Mouse (Mus musculus) c-Kit-positive CD71-positive TER-119-positive erythroid progenitor cells, embryonic 14.5 days (primary cell): Measurements from ENCODE around the gene Pde2a.

ENCODE experiments used
- DNase-seq: peaks from one replicate; pipeline ENCODE4 v3.0.0-alpha.2; 2013; ENCODE audit warnings: low spot score

Gene Pde2a

DNA sequence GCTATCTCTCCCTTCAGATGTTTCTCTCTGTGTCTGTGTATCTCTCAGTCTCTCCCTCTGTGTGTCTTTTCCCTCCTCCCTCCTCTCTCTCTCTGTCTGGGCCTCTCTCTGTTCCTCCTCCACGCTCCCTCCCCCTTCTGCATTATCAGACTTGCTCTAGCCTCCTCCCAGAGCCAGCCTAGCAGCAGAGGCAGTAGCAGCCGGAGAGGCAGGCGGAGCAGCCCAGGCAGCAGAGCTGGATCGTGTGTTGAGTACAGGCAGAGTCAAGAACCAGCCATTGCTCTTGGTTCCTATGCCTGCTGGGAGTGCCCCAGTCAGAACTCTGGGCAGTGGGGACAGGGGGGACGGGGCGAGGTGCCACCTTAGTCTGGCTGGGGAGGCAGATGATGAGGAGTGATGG, at the start of gene Pde2a:
TSS of gene Pde2a (plus strand) at position 163 of the 400 bp plus-strand sequence.
- peak; percentile 49 for DNase-seq

DNA sequence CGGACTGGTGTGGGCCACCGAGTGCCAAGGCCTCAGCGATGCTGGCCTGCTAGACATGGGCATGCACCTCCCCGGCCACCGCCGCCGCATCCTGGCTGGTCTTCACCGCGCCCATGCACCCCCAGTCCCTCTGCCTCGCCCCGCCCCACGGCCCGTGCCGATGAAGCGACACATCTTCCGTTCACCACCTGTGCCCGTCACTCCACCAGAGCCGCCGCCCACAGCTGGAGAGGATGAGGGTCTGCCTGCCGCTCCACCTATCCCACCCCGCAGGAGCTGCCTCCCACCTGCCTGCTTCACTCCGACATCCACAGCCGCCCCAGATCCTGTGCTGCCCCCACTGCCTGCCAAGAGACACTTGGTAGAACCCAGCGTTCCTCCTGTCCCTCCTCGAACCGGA, 48.4 kb upstream of the Pde2a start:
- DNase-seq, result no peak

DNA sequence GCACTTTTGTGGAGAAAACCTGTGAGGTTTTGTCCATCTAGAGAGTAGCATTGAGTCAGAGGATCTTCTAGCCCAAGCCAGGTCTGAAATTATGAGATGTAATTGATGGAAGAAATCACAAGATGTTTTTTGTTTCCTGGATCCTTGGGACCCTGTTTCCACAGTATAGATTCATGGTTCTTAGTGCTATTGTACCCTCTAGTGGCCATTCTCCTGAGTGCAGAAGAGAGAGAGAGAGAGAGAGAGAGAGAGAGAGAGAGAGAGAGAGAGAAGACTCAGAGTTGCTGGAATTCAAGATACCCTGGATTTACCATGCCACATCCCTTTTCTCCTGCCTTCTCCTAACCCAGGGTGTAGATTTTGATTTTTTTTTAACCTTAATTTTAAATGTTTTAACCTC, 47.3 kb upstream of the Pde2a start:
- peak; percentile 44 for DNase-seq

DNA sequence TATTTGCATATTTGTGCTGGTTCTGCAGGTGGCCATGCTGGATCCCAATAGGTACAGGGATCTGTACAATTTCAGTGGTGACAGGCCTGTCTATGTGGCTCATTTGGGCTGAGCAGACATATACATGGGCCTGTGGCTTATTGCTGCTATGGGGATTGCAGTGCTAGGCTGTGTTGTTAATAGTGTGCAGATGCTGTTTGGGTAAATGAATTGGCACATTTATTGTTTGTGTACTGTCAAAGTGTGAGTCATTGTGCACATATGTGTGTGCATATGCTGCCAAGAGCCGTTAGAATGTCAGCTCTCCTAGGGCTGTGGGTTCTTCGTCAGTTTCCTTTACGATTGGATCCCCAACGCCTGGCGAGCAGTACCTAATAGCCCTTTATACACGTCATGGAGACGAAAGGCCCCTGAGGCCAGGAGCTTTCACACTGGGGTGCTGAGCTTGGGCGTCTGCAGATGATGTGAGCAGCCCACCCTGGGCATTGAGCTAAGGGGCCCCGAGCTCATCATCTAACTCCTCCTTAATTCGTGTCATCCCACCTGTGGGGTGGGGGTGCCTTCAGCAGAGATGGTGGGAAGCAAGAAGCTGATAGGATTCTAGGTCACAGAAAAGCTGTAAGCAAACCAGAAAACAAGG, 44.7 kb upstream of the Pde2a start:
- no peak for DNase-seq

DNA sequence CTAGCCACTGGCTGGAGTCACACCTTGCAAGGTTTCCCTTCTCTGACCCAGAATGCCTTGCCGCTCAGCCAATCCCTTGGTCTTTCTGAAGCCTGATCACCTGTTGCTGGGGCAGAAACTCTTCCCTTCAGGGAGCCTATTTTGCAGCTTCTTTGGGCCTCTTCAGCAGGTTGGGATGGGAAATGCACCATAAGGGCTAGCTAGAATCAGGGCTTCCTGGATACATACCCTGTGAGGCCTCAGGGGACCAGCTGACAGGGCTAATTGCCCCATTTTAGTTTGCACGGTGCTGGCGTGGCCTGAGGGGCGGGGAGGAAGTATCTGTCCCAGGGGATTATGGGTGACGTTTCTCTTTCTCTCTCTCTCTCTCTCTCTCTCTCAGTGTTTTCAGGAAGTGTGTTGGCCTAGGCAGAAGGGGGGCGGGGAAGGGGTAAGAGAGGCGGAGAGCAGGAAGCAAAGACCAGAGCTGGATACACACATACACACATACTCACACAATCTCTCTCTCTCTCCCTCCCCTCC, 43.7 kb upstream of the Pde2a start:
- peak; percentile 22 for DNase-seq

DNA sequence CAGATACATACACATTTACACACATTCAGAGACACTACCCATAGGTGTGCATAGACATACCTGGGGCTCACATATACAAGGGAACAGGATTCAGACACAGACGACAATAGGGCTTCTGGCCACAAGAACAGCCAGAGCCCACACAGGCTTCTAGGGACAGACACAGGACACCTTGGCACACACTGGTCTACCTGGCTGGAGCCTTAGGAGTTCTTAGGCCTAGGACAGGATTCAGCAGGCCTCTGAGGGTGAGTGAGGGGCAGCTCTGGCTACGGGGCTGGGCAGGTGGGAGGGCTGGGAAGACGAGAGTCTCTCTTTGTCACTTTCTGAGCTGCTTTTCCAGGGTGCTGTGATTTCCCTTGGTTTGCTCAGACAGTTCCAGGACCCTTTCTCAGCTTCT, 43.2 kb upstream of the Pde2a start:
- no peak for DNase-seq

DNA sequence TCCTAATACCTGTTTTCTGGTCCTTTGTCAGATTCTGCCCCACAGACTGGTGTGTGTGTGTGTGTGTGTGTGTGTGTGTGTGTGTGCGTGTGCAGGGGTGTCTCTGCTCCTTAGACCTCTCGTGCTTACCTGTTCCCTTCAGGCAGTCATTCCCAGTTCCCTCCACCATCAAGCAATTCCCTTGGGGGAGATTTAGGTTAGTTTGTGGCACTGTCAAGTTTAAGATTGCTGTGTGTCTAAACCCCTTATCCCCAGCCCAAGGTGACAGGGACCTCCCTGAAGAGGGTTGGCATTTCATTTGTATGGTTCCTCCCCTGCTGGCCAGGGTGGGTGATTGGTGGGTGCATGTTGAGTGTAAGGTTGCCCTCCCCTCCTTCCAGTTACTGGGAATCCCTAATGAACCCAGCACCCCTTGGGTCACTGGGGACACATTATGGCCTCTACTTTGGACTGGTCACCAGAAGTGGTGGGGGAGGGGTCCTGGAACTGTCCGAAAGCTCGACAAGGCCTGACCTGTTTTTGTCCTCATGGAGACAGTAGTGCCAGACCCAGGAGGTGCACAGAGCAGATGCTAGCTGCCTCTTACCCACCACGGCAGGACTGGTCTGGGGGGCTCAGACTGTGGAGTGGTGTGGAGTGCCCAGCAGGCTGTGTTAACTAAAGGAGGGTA, 42.6 kb upstream of the Pde2a start:
- no peak for DNase-seq

DNA sequence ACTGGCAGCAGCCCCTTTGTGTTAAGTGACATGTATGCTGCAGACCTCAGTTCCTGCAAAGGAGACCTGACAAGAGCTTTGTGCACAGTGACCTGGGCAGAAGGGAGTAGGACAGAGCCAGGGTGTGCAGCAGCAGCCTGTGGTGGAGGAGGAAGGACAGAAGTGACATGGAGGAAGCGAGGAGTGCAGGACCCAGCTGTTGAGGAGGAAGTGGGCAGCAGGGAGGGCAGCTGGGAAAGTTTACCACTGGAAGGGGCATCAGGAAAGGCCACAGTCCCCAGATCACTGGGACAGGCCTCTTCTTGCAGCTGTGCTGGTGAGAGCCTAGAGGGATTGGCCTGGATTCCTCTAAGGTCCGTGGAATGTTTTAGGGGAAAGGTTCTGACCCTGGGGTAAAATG, 41.8 kb upstream of the Pde2a start:
- no peak for DNase-seq

DNA sequence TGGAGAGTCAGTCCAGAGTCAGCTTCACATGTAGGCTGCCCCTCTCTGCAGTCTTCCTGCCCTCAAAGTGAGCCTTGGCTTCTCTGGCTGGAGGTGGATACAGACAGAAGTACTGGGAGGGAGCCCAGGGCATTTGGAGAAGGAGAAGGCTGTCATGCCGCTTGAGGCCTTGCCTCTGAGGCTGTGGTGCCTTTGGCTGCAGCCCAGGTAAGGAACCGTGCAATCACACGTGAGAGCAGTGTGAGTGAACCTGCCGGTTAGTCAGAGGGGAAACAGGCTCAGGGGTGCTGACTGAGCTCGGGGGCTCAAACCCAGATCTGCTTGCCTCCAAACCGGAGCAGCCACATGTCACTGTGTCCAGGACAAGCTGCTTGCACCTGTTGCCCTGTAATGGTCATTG, 40.0 kb upstream of the Pde2a start:
- DNase-seq, result no peak

DNA sequence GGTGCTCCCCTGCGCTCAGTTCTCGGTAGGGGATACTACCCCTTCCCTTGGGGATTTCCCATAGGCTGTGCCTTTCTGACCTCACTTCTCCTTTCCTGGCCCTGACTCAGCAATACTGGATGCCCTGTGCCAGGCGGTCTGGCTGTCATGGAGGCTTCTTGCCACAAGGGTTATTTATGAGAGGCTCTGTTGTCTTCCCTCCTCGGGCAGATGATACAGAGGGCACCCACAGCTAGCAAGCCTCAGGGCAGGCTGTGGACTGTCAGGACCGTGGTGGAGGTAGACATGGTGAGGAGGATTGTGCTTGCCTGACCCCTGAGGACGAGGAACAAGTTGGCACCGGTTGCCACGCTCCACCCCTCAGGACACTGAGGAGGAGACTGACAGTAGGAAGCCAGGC, 39.1 kb upstream of the Pde2a start:
- DNase-seq, result no peak

DNA sequence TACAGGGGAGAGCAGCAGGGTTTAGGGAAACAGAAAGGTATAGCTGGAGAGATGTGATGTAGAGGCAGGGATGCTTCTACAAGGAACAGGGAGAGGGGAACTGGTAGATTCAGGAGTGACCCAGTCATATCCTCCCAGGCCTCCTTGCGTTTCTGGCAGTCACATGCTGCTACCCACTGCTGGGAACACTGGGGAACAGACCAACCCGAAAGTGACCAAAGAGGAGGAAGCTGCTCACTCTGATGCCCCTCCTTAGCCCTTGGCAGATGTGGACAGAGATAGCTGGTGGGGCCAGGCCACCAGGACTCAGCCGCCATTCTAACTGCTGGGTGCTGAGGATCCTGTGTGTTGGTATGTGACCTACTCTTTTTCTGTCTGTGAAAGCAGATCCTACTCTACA, 37.7 kb upstream of the Pde2a start:
- DNase-seq, result no peak

DNA sequence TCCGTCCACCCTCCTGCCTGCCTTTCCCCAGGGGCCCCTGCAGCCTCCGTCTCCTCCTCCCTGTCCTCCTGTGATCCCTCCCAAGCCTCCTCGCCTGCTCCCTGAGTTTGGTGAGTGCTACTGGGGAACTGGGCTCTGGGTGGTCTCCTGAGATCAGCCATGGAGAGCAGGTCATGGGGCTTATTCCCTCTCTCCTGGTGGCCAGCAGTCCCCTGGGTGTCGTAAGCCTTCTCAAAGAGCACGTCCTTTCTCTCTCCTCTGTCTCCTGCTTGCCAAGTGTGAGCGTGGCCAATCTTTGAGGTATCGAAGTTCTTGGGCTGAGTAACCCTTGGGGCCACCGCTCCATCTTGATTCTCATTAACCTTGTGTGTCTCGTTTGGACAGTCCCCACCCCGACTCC, 36.6 kb upstream of the Pde2a start:
- DNase-seq, result no peak

DNA sequence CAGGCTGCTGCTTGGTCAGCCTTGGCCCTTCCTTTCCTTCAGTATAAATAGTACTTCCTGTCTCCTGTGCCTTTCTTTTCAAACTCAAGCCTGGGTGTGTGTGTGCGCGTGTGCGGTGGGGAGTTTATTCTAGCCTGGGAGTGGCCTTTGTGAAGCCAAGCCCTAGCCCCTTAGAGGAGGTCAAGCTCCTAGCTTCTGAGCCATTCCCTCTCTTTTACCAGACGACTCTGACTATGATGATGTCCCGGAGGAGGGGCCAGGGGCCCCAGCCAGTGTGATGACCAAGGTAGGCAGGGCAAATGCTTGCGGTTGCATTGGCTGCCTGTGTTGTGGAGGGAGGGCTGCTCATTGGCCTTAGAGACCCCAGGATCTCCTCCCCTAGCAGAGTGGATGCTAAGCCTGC, 36.2 kb upstream of the Pde2a start:
- no peak for DNase-seq

DNA sequence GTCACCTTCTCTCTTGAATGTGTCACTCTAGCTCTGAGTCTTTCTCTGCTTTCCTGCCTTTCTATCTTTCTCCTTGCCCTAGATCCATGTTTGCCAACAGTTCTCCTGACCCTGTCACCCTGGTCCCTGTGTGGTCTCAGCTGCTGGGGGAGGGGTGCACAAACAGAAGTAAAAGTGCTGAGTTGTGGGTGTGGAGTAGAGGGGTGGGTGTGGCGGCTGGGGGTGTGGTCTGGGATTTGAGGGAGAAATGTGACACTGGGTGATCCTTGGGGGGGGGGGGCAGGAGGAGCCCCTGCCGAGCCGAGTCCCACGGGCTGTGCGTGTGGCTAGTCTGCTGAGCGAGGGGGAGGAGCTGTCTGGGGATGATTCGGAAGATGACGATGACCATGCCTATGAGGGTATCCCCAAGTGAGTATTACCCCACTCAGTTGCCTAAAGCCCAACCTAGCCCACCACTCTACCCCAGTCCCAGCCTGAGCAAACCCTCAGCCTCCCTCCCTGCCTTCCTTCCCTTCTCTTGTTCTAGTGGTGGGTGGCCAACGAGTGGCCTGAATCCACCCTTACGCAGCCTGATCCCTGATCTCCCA, 35.5 kb upstream of the Pde2a start:
- no peak for DNase-seq

DNA sequence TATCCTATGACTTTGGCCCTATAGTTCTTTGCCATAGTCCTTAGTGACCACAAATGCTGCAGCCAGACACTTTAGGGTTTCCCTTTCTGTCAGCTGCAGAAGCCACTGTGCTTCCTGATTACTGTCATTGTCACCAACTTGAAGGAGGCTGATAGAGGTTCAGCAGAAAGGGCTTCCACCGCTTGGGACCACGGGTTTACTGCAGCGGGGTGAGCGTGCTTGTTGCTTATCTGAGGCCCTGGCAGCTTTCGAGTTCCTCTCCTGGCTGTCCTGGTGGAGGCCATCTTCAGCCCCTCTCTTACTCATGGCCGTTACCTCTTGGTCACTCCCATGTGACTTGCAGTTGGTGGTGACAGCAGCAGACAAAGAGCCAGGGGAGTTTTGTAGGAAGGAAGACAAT, 32.2 kb upstream of the Pde2a start:
- no peak for DNase-seq

DNA sequence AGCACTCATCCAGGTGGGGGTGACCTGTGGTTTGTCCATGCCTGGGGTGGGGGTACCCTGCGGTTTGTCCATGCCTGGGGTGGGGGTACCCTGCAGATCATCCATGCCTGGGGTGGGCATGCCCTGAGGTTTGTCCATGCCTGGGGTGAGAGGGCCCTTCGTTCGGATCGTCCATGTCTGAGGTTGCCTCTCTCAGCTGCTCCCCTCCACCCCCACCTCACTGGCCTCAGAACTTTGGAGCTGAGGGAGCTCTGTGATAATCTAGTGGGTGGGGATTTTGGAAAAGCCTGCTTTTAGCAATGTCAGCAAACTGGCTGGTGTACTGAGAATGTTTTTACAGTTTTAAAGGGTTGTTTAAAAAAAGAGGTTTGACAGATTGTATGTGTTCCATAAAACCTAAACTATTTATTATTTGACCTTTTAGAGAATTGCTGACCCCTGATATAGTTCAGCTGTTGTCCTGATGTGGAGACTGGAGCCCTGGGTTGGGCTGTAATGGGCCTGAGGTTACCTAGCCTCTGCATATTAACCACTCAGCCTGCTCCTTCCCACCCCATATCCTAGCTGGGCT, 29.5 kb upstream of the Pde2a start:
- DNase-seq, result no peak

DNA sequence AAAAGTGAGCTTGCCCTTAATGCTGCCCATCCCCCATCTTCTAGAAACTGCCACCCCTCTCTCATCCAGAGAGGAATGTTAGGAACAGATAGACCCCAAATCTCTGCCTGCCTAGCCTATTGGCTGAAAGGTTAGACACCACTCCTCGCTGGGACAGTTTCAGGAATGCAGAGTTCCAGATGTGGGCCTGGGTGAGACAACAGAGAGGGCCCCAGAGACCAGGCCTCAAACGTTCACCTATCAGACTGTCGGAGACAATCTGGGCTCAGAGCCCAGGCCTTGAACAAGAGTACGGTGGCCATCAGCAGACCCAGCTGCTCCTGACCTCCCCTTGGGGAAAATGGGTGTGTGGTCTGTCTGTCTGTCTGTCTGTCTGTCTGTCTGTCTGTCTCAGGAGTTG, 28.5 kb upstream of the Pde2a start:
- DNase-seq, result no peak

DNA sequence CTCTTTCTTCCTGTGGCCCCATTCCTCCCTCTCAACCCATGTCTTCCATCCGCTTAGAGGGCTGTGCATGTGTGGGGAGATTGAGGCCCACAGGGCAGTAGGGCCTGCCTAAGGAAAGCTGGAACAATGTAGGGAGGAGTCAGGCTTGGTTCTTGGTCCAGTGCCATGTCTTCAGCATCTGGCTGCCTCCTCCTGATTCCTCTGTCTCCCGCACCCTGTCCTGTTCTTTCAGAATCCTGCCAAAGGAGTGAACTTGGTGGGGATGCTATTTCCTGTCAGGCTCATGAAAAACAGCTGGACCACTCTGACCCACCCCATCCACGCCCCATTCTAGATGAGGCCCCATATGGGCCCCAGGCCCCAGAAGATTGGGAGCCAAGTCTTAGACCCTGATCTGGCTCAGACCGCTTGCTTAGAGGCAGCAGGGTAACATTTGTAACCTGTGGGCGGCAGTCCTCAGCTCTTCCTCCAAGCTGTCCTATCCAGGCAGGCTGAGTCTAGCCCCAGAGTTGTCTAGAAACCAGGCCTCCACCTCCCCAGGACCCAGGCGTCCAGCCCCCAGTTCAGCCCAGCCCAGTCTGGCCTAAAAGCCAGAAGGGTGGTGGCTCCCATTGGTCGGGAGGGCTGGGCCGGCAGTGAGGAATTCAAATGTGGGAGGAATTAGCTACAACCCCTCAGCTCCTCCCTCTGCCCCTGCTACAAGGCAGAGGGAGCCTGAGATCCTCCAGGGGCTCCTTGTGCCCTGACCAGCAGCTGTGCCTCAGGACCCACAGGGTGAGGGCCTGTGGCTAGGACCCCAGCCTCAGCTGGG, 27.6 kb upstream of the Pde2a start:
- DNase-seq, result no peak

DNA sequence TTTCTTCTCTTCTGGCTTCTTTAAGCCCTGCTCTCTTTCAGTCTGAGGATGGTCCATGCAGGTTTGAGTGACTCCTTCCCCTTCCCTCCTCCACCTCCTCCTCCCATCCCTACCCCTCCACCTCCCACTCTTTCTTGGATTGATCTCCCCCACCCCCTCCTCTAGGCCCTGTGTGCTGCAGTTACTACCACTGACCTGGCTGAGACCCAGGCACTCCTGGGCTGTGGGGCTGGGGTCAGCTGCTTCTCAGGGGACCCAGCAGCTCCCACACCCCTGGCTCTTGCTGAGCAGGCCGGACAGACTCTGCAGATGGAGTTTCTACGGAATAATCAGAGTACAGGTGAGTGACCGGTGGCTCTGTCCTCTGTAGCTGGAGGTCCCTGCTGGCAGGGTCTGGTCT, 26.9 kb upstream of the Pde2a start:
- DNase-seq, result no peak

DNA sequence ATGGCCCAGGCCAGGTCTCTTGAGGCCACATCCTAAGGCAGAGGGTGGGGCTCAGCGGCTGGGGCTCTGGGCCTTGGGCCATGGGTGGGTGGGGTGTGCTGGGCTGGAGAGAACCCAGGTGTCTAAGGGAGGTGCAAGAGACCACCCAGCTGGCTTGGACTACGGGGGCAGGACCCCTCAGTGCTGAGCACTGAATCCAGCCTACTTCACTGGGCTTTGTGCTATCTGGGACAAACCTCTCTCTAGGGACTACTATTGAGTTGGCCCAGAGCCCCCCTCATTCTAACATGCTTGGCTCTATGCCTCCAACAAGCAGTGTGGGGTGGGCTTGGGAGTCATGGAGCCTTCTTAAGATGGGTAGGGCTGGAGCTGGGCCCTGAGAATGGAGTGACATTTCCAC, 26.0 kb upstream of the Pde2a start:
- DNase-seq, result no peak

DNA sequence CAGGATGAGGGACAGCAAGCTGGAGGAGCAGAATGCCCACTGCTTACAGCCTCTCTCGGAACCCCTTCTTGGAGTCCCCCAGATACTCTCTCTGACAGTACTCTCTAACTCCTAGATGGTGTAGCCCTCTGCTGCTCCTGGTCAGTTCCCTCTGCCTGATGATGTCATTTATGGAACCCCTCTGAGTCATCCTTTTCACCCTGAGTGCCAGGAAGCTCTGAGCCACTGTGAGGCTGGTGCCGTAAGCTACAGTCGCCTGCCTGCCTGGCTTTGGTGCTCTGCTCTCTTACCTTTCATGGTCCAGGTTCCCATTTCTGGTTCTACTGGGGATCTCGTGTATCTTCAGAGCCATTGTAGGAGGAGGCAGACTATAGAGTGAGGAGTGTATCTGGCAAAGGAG, 24.3 kb upstream of the Pde2a start:
- no peak for DNase-seq

DNA sequence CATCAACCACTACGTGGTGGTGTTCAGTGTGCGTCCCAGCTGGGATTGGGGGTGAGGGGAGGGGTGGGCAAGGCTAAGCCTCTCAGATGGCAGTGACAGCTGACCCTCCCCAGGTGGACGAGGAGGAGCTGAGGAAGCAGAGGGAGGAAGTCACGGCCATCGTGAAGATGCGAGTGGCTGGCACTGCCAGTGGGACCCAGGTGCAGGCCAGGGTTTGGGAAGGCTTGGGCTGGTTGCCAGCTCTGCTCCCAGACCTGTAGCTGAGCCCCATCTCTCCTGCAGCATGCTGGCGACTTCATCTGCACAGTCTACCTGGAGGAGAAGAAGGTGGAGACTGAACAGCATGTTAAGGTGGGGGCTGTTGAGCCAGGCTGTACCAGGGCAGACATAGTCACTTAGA, 20.0 kb upstream of the Pde2a start:
- no peak for DNase-seq
